ENCODE assay signal across 18 mouse cellular contexts in genomic region chr10:84163752-84164151, GRCm38 (mm10).
A peak's percentile ranks its signal among the peaks of the same experiment; 100 is the strongest.
DNase-seq lines count a peak whose midpoint lies in the region; ATAC-seq and TF ChIP-seq lines count a peak whose summit lies in the region.
"Had no signal": no experiment of that assay in that cellular context is flagged by ENCODE, and none has a peak within 500 bp of the region (broad histone marks: within the 10 kb centered on the region; RNA-seq: fewer than 3 reads in every experiment).

No protein-coding gene starts in this region.

- H3K9me3 ChIP-seq in intestine, postnatal 0 days (ENCODE audit: control insufficient read depth), result no peaks in the 10 kb centered on the region
- H3K9me3 ChIP-seq: embryonic facial prominence, embryonic 15.5 days; forebrain, embryonic 10.5 days; forebrain, embryonic 15.5 days; heart, embryonic 13.5 days; hindbrain, embryonic 15.5 days had no signal

- no peak overlapping the region for H3K4me3 ChIP-seq in intestine, postnatal 0 days (ENCODE audit: low read depth, low read length)
- H3K4me3 ChIP-seq: embryonic facial prominence, embryonic 15.5 days; erythroblast, embryonic 14.5 days; forebrain, embryonic 10.5 days; forebrain, embryonic 15.5 days; heart, embryonic 13.5 days; hindbrain, embryonic 15.5 days had no signal

- DNase-seq in layer of hippocampus, adult 9-11 months, result peak; percentile 52
- no peak for DNase-seq in layer of hippocampus, adult 9-10 months (ENCODE audit: low spot score)
- peak; percentile 25 for DNase-seq in skeletal muscle tissue, adult 2 months (ENCODE audit: low read depth, low spot score)
- DNase-seq in embryo, embryonic 10.5 days (ENCODE audit: low spot score), result no peak
- DNase-seq: adrenal gland, adult 2 months; adrenal gland, postnatal 25 days; cerebellum, adult 11 months; cerebellum, adult 8-10 months; cerebellum, postnatal 25 days; heart, postnatal 36 days had no signal

- H3K4me2 ChIP-seq in intestine, postnatal 0 days (replicated peaks; ENCODE audit: low read depth), result no peak overlapping the region
- H3K4me2 ChIP-seq: embryonic facial prominence, embryonic 15.5 days; forebrain, embryonic 15.5 days; heart, embryonic 13.5 days; hindbrain, embryonic 15.5 days had no signal

- no peak for TF ChIP-seq CTCF in intestine, postnatal 0 days (IDR thresholded peaks at IDR 0.05; ENCODE audit: low read depth)

- H3K36me3 ChIP-seq in intestine, postnatal 0 days (ENCODE audit: control insufficient read depth, insufficient read depth), result no peaks in the 10 kb centered on the region
- H3K36me3 ChIP-seq: embryonic facial prominence, embryonic 15.5 days; forebrain, embryonic 10.5 days; forebrain, embryonic 15.5 days; heart, embryonic 13.5 days; hindbrain, embryonic 15.5 days had no signal

- H3K4me1 ChIP-seq in intestine, postnatal 0 days (replicated peaks; ENCODE audit: control insufficient read depth, insufficient read depth, low read length), result no peaks in the 10 kb centered on the region
- H3K4me1 ChIP-seq: embryonic facial prominence, embryonic 15.5 days; hindbrain, embryonic 15.5 days had no signal

- H3K27me3 ChIP-seq in intestine, postnatal 0 days (replicated peaks; ENCODE audit: control insufficient read depth, insufficient read depth, low read length), result no peaks in the 10 kb centered on the region
- H3K27me3 ChIP-seq: embryonic facial prominence, embryonic 15.5 days; forebrain, embryonic 15.5 days; heart, embryonic 13.5 days; hindbrain, embryonic 15.5 days had no signal

- H3K9ac ChIP-seq in intestine, postnatal 0 days (ENCODE audit: low read depth, low read length), result no peak overlapping the region
- H3K9ac ChIP-seq: embryonic facial prominence, embryonic 15.5 days; forebrain, embryonic 15.5 days; heart, embryonic 13.5 days; hindbrain, embryonic 15.5 days had no signal

- ATAC-seq in granulocyte monocyte progenitor cell, adult 5-6 weeks (replicated peaks; ENCODE audit: poor library complexity, severe bottlenecking), result peak; percentile 87
- no peak for ATAC-seq in intestine, postnatal 0 days
- ATAC-seq: forebrain, embryonic 15.5 days had no signal

- no peak overlapping the region for H3K27ac ChIP-seq in intestine, postnatal 0 days (ENCODE audit: low read depth, low read length)
- H3K27ac ChIP-seq: embryonic facial prominence, embryonic 15.5 days; forebrain, embryonic 10.5 days; forebrain, embryonic 15.5 days; heart, embryonic 13.5 days; hindbrain, embryonic 15.5 days had no signal

- 78% methylated on average over 4 of the region's 4 CpGs for WGBS in intestine, postnatal 0 days

Comparison
In these comparisons a context has a peak if more than half of its experiments do, and no peak if none do; other contexts are left out.
1. DNase-seq: peak in layer of hippocampus, adult 9-11 months (single experiment) and skeletal muscle tissue, adult 2 months (single experiment); none in layer of hippocampus, adult 9-10 months (single experiment) and embryo, embryonic 10.5 days (single experiment).